Mouse (Mus musculus) cerebellum, adult (tissue): ENCODE results near the gene Capn13.
"Not testable (repeated sequence)": the region's sequence is repeated elsewhere in the genome, so short reads cannot be mapped to it uniquely, and the experiment has no call there.

Experiments
- ATAC-seq: cut with Nextera tagmentation; 2 replicates; pipeline ENCODE4 v1.9.2; 2017; ENCODE audit warnings: mild to moderate bottlenecking, moderate library complexity, mixed read lengths; ENCODE audit not compliant: insufficient number of reproducible peaks, low FRiP score, low TSS enrichment

Gene Capn13

DNA sequence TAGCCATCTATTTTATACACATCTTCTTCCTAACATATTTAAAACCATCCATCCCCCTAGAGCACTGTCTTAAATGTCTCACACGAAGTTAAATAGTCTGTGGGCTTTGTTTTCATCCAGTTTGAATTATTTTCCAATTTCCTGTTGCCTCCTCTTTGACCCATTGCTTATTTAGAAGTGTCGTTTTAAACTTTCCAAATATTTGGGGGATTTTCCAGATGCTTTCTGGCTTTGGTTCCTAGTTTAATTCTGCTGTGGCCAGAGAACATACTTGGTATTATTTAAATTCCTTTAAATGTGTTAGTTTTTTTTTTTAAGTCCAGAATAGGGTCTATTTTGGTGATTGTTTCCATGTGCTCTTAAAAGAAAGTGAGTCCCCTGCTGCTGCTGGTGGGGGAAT is 116.4 kb downstream of the Capn13 start:
- ATAC-seq = no peak

DNA sequence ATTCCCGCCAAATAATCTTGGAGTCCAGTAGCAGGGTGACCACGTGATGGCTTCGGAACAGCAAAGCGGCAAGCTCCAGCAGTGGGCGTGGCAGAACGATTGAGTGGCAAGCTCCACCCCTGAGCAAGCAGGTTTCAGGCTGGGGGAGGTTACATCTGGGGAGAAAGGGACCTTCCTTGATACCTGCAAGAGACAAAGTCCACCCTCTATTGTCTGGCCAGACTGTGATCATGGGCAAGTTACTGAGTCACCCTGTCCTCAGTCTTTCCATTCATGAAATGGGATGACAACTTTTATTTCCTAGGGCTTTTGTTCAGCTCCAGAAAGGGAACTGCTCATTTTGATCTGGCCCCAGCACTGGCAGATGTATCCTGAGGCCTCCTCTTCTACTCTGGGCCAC is 118.0 kb downstream of the Capn13 start:
- not testable (repeated sequence) for ATAC-seq

DNA sequence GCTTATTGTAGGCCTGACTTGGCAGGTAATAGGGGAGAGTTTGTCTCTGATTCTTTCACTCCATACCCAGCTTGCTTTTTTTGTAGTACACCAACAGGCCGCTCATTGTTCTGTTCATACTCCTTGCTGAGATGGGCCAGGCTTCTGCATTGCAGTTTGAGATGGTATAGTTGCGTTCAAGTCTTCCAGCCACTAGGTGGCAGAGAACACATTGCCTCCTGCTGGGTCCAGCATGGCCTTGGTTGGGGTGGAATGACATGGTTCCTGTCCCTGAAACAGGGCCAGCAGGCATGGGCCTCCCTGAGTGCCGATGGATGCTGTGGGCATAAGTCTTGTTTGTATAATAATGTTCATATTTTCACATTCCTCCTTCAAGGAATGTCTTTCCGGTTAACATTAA is 122.9 kb downstream of the Capn13 start:
- ATAC-seq = no peak

GRCm38 (mm10) chr17:73275066-73275465 is 125.6 kb downstream of the Capn13 start:
- no peak for ATAC-seq

DNA sequence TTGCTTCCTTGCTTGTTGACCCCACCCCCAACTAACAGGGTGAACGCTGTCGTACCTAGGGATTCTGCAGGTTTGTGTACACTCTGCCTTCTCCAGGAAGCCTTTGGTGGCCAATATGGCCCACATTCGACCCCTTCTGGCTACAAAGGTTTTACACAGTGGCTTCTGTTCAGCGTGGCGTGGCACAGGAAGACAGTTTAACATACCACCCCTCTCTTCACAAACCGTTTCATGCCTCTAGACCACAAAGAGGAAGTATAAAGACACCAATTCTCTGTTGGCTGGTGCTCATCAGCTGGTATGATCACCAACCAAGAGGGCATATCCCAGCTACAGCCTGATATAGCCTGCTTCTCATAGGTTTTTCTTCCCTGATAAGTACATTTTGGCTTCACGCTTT is 126.9 kb downstream of the Capn13 start:
- ATAC-seq = no peak

GRCm38 (mm10) chr17:73271797-73272600 is 128.7 kb downstream of the Capn13 start:
- no peak for ATAC-seq

DNA sequence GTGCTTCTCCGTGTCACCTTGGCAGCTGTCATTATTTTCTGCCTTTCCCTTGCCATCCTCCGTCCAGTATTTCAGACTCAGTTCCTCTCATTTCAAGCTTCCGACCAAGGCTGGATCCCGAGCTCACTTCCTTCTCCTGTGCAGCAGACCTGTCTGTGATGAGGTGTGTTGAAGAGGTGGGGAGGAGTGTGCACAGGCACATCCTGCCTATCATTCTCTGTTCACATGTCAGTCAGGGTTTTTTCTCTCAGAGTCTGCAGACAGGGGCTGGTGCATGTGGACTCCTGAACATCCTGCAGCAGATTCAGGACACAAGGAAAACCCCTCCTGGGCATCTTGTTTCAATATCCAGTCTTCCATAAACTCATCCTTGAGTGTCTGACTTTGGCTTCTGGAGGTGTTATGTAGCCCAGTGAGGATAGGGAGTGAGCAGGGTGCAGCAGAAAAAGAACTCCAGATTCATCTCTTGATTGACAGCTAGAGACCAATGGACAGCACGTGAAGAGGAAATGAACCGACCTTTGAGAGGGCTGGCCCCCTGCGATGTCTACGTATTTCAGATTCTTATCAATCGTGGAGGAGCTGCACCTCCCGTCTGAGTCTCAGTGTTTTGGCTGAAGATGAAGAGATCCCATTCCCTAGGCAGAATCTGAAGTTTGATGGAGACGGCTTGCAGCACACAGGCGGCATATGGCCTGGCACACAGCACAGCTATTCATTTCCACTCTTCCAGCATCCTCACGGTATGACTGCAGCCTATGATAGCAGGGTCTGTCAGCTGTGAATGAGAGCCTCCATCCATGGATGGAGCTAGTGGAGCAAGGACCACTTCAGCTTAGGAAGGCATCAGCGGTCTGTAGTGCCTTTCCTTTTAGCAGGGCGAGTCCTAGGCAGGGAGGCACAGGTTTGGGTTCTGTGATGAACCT is 129.5 kb downstream of the Capn13 start:
- peak; percentile 71; the same call in 1 of the 2 replicates for ATAC-seq

DNA sequence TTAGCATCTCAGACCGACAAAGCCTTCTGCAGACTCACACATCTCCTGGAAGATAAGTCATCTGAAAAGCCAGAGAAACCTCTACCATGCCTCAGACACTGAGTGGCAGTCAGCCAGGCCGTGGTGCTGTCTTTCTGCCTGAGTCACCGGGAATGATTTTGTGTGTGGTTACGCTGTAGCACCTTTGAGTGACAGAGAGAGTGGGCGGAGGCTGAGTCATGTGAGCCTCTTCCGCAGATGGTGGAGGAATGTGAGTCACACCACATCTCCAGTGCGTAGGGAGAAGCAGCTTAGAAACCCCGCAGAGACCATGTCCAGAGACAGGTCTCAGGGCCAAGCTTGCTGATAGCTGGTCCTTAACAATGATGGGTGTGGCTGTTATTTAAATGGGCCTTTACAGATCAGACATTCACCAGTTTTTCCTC is 137.6 kb downstream of the Capn13 start:
- no peak for ATAC-seq

DNA sequence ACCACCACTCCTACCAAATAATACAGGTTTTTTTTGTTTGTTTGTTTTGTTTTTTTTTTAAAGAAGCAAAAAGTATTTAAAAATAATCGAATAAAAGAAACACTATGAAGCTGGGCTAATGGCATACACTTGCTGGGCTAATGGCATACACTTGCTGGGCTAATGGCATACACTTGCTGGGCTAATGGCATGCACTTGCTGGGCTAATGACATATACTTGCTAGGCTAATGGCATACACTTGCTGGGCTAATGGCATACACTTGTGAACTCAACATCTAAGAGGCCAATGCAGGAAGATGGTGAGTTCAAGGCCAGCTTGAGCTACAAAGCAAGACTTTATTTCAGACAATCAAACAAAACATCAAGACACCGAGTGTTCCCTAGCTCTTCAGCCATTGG is 138.1 kb downstream of the Capn13 start:
- ATAC-seq = no peak

GRCm38 (mm10) chr17:73259258-73259657 is 141.4 kb downstream of the Capn13 start:
- not testable (repeated sequence) for ATAC-seq

DNA sequence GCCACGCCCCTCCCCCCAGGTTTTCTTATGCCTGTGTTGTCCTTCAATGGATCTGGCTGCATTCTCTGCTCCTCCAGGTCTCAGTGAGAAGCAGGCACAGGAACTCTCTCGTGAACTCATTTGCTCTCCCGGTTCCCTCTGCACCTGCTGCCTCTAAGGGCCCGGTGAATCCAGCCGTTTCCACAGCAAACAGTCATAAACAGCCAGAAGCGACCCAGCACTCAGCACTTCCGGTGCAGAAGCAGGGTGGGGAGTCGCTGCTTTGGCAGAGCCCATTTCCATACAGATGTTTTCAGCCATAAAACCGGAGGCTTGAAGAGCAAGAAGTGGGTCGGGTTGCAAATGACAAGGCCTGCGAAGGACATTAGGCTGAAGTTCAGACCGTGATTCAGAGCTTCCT is 142.0 kb downstream of the Capn13 start:
- ATAC-seq = no peak
